8 mouse cellular contexts compared by ENCODE assay signal in genomic region chr1:171281528-171281923, GRCm38 (mm10). TPM values are rescaled to one million over a fixed set of nuclear protein-coding genes. Genes with fewer than 3 reads are reported as not detected.
A peak's percentile ranks its signal among the peaks of the same experiment; 100 is the strongest.
DNase-seq lines count a peak whose midpoint lies in the region; ATAC-seq lines count a peak whose summit lies in the region.

No protein-coding gene starts in this region.

- peak overlapping the region; percentile 73 for H3K4me3 ChIP-seq in limb, embryonic 13.5 days
- H3K4me3 ChIP-seq in midbrain, embryonic 13.5 days (replicated peaks) = peak overlapping the region; percentile 66

- DNase-seq in 3T3-L1 (ENCODE audit: low read depth, low spot score) = peak; percentile 91
- peak; percentile 71 for DNase-seq in adrenal gland, adult 8-10 months
- DNase-seq in embryo, embryonic 11 days = peak; percentile 82
- DNase-seq in gastrocnemius, postnatal 4 days (ENCODE audit: low spot score in 2 of 2) = peak; percentile 67 to 87
- peak; percentile 91 for DNase-seq in kidney, adult 18-20 months
- peak; percentile 64 to 82 for DNase-seq in spleen, postnatal 36 days (ENCODE audit: low spot score in 2 of 2)

- under 1% methylated on average over 10 of the region's 10 CpGs for WGBS in limb, embryonic 13.5 days
- WGBS in midbrain, embryonic 13.5 days = 0% methylated on average over 10 of the region's 10 CpGs

- H3K27me3 ChIP-seq in limb, embryonic 13.5 days = no peaks in the 10 kb centered on the region
- no peaks in the 10 kb centered on the region for H3K27me3 ChIP-seq in midbrain, embryonic 13.5 days

- peak overlapping the region; percentile 72 for H3K27ac ChIP-seq in limb, embryonic 13.5 days
- peak overlapping the region; percentile 75 for H3K27ac ChIP-seq in midbrain, embryonic 13.5 days

- H3K4me1 ChIP-seq in limb, embryonic 13.5 days = peaks cover 34% of the 10 kb centered on the region
- H3K4me1 ChIP-seq in midbrain, embryonic 13.5 days (replicated peaks) = peaks cover 43% of the 10 kb centered on the region

- peak overlapping the region; percentile 64 for H3K9ac ChIP-seq in limb, embryonic 13.5 days
- peak overlapping the region; percentile 52 for H3K9ac ChIP-seq in midbrain, embryonic 13.5 days (replicated peaks)

- peak; percentile 22 for ATAC-seq in limb, embryonic 13.5 days (ENCODE audit: low FRiP score, low read depth)
- ATAC-seq in midbrain, embryonic 13.5 days = peak; percentile 56

- peak overlapping the region; percentile 95 for H3K4me2 ChIP-seq in limb, embryonic 13.5 days (replicated peaks)
- H3K4me2 ChIP-seq in midbrain, embryonic 13.5 days (replicated peaks) = peak overlapping the region; percentile 63

- H3K9me3 ChIP-seq in limb, embryonic 13.5 days = no peaks in the 10 kb centered on the region
- no peaks in the 10 kb centered on the region for H3K9me3 ChIP-seq in midbrain, embryonic 13.5 days

- H3K36me3 ChIP-seq in limb, embryonic 13.5 days = peaks cover 74% of the 10 kb centered on the region
- peaks cover 63% of the 10 kb centered on the region for H3K36me3 ChIP-seq in midbrain, embryonic 13.5 days

RNA-seq across cellular contexts. Expression of gene Ppox, which starts 0.5 kb away (rescaled TPM):
- total RNA-seq in adrenal gland, adult 8-10 months (2022) = 10 to 100 TPM; 39.7 to 86.2 (median 65.6) TPM
- 10 to 100 TPM; 22.6 to 25.8 TPM for total RNA-seq in gastrocnemius, postnatal 4 days (2021)
- 69.7 and 77.4 TPM in 2 replicates for polyA plus RNA-seq in limb, embryonic 13.5 days (2015; fragmentation: Nextera tagmentation; extraction: Ambion mirVana)
- polyA plus RNA-seq in midbrain, embryonic 13.5 days (2015; fragmentation: Nextera tagmentation; extraction: Ambion mirVana) = 56.0 and 56.4 TPM in 2 replicates

RNA-seq across cellular contexts. Expression of gene Usp21, which starts 6.3 kb away (rescaled TPM):
- 10 to 100 TPM; 39.3 to 64.7 (median 52.0) TPM for total RNA-seq in adrenal gland, adult 8-10 months (2022)
- total RNA-seq in gastrocnemius, postnatal 4 days (2021) = 10 to 100 TPM; 22.2 to 22.3 TPM
- 126 TPM in 2 replicates for polyA plus RNA-seq in limb, embryonic 13.5 days (2015; fragmentation: Nextera tagmentation; extraction: Ambion mirVana)
- 112 and 121 TPM in 2 replicates for polyA plus RNA-seq in midbrain, embryonic 13.5 days (2015; fragmentation: Nextera tagmentation; extraction: Ambion mirVana)

RNA-seq across cellular contexts. Expression of gene B4galt3, which starts 11.4 kb away (rescaled TPM):
- 10 to 100 TPM; 28.5 to 44.8 (median 43.0) TPM for total RNA-seq in adrenal gland, adult 8-10 months (2022)
- total RNA-seq in gastrocnemius, postnatal 4 days (2021) = 10 to 100 TPM; 18.5 to 19.5 TPM
- 86.2 and 94.0 TPM in 2 replicates for polyA plus RNA-seq in limb, embryonic 13.5 days (2015; fragmentation: Nextera tagmentation; extraction: Ambion mirVana)
- 99.0 and 99.8 TPM in 2 replicates for polyA plus RNA-seq in midbrain, embryonic 13.5 days (2015; fragmentation: Nextera tagmentation; extraction: Ambion mirVana)

RNA-seq across cellular contexts. Expression of gene Ufc1, which starts 13.3 kb away (rescaled TPM):
- 100 to 1,000 TPM; 179 to 200 (median 194) TPM for total RNA-seq in adrenal gland, adult 8-10 months (2022)
- total RNA-seq in gastrocnemius, postnatal 4 days (2021) = 10 to 100 TPM; 88.1 to 89.8 TPM
- polyA plus RNA-seq in limb, embryonic 13.5 days (2015; fragmentation: Nextera tagmentation; extraction: Ambion mirVana) = 110 and 116 TPM in 2 replicates
- 112 and 126 TPM in 2 replicates for polyA plus RNA-seq in midbrain, embryonic 13.5 days (2015; fragmentation: Nextera tagmentation; extraction: Ambion mirVana)

RNA-seq across cellular contexts. Expression of gene Ndufs2, which starts 30.3 kb away (rescaled TPM):
- total RNA-seq in adrenal gland, adult 8-10 months (2022) = 100 to 1,000 TPM; 609 to 713 (median 672) TPM
- 100 to 1,000 TPM; 471 to 503 TPM for total RNA-seq in gastrocnemius, postnatal 4 days (2021)
- 253 and 254 TPM in 2 replicates for polyA plus RNA-seq in limb, embryonic 13.5 days (2015; fragmentation: Nextera tagmentation; extraction: Ambion mirVana)
- 231 and 234 TPM in 2 replicates for polyA plus RNA-seq in midbrain, embryonic 13.5 days (2015; fragmentation: Nextera tagmentation; extraction: Ambion mirVana)

Comparison
In these comparisons a context has a peak if more than half of its experiments do, and no peak if none do; other contexts are left out.
1. Peak in every context shown above with its lines: DNase-seq, ATAC-seq, H3K4me3 ChIP-seq and H3K27ac ChIP-seq.